Mouse (Mus musculus) liver, embryonic 14.5 days (tissue): Measurements from ENCODE around the gene Gpr146.
A peak's percentile ranks its signal among the peaks of the same experiment; 100 is the strongest.
"Not testable (repeated sequence)": the region's sequence is repeated elsewhere in the genome, so short reads cannot be mapped to it uniquely, and the experiment has no call there.

Source experiments
- CTCF ChIP-seq: IDR thresholded peaks from 2 replicates; pipeline ENCODE4 v1.5.1; 2016; ENCODE audit warnings: antibody characterized with exemption, low read depth, control low read depth
- EP300 ChIP-seq: IDR thresholded peaks from 2 replicates; pipeline ENCODE4 v1.6.1; 2016; ENCODE audit warnings: antibody characterized with exemption, low read depth

- TF ChIP-seq EP300, result peak; percentile 38
- not testable (repeated sequence) for TF ChIP-seq CTCF
Measured at GRCm38 (mm10) chr5:139390324-139391119, 13.0 kb downstream of the Gpr146 start.
